Comparison of ENCODE assay signal across 9 mouse cellular contexts in genomic region chr6:113691084-113691462, GRCm38 (mm10). TPM values are rescaled to one million over a fixed set of nuclear protein-coding genes. Genes with fewer than 3 reads are reported as not detected.
A peak's percentile ranks its signal among the peaks of the same experiment; 100 is the strongest.
DNase-seq lines count a peak whose midpoint lies in the region; ATAC-seq and TF ChIP-seq lines count a peak whose summit lies in the region.
"Had no signal": no experiment of that assay in that cellular context is flagged by ENCODE, and none has a peak within 500 bp of the region (broad histone marks: within the 10 kb centered on the region; RNA-seq: fewer than 3 reads in every experiment).

No protein-coding gene starts in this region.

- no peak for DNase-seq in heart, postnatal 14 days
- no peak for DNase-seq in thymus, adult 2 months
- DNase-seq in thymus, postnatal 0 days (ENCODE audit: low spot score), result no peak
- no peak for DNase-seq in urinary bladder, postnatal 10 days (ENCODE audit: low spot score)
- no peak for DNase-seq in left cerebral cortex, adult 2 months (ENCODE audit: extremely low spot score in 1 of 2, low spot score in 2 of 2)
- DNase-seq in MN1 (ENCODE audit: low spot score), result no peak
- DNase-seq: cerebellum, postnatal 14 days had no signal

- peak; percentile 19 for ATAC-seq in heart, embryonic 12.5 days (ENCODE audit: insufficient number of reproducible peaks, low FRiP score)
- ATAC-seq in liver, embryonic 15.5 days (ENCODE audit: insufficient read depth), result no peak

- 56% methylated on average over 4 of the region's 4 CpGs for WGBS in heart, embryonic 12.5 days
- WGBS in thymus, adult 2 months, result 82% methylated on average over 4 of the region's 4 CpGs
- 28% methylated on average over 4 of the region's 4 CpGs for WGBS in liver, embryonic 15.5 days (ENCODE audit: insufficient replicate concordance)

- no peaks in the 10 kb centered on the region for H3K9me3 ChIP-seq in heart, embryonic 12.5 days (replicated peaks)
- no peaks in the 10 kb centered on the region for H3K9me3 ChIP-seq in liver, embryonic 15.5 days (replicated peaks)

- peak overlapping the region; percentile 87 for H3K27ac ChIP-seq in heart, embryonic 12.5 days (ENCODE audit: poor library complexity, severe bottlenecking)
- 0 out of 2 replicates have a peak overlapping the region, but pooled peaks have one; percentile 24 for H3K27ac ChIP-seq in thymus, adult 2 months (ENCODE audit: control insufficient read depth, insufficient read depth, low read length)
- H3K27ac ChIP-seq in liver, embryonic 15.5 days (replicated peaks), result peak overlapping the region; percentile 97
- H3K27ac ChIP-seq in left cerebral cortex, adult 2 months, result no peak overlapping the region

- H3K4me2 ChIP-seq in heart, embryonic 12.5 days, result peak overlapping the region; percentile 58
- peak overlapping the region; percentile 71 for H3K4me2 ChIP-seq in liver, embryonic 15.5 days

- H3K4me1 ChIP-seq in heart, embryonic 12.5 days (replicated peaks), result peaks cover 64% of the 10 kb centered on the region
- peaks cover 11% of the 10 kb centered on the region for H3K4me1 ChIP-seq in thymus, adult 2 months (replicated peaks; ENCODE audit: control insufficient read depth, insufficient read depth, low read length)
- H3K4me1 ChIP-seq in liver, embryonic 15.5 days (replicated peaks), result peaks cover 71% of the 10 kb centered on the region

- TF ChIP-seq CTCF in thymus, adult 2 months (IDR thresholded peaks at IDR 0.05; ENCODE audit: borderline replicate concordance, control insufficient read depth, extremely low read depth, insufficient read depth, low read length, poor library complexity), result no peak
- no peak for TF ChIP-seq CTCF in left cerebral cortex, adult 2 months (IDR thresholded peaks at IDR 0.05)

- TF ChIP-seq POLR2A in thymus, adult 2 months (IDR thresholded peaks at IDR 0.05; ENCODE audit: control insufficient read depth, extremely low read depth, insufficient read depth, low read length, poor library complexity), result no peak

- peak overlapping the region; percentile 34 for H3K9ac ChIP-seq in heart, embryonic 12.5 days
- peak overlapping the region; percentile 63 for H3K9ac ChIP-seq in liver, embryonic 15.5 days

- H3K36me3 ChIP-seq in heart, embryonic 12.5 days, result peaks cover 13% of the 10 kb centered on the region
- no peaks in the 10 kb centered on the region for H3K36me3 ChIP-seq in thymus, adult 2 months (ENCODE audit: control insufficient read depth, insufficient read depth, low read length)
- H3K36me3 ChIP-seq in liver, embryonic 15.5 days (replicated peaks), result peaks cover 46% of the 10 kb centered on the region

- intact Hi-C loops in heart, postnatal 14 days (cut with DNase I), result no loop called here
- intact Hi-C loops in left cerebral cortex, adult 2 months (cut with DNase I), result loop anchor here (10.0 kb wide), 1 partner anchor 246 kb away; the partner anchor contains the start of gene Jagn1

- H3K4me3 ChIP-seq in heart, embryonic 12.5 days, result peak overlapping the region; percentile 28
- no peak overlapping the region for H3K4me3 ChIP-seq in thymus, adult 2 months (ENCODE audit: control insufficient read depth, insufficient read depth, low read length)
- peak overlapping the region; percentile 64 for H3K4me3 ChIP-seq in liver, embryonic 15.5 days (replicated peaks)
- no peak overlapping the region for H3K4me3 ChIP-seq in left cerebral cortex, adult 2 months

- no peaks in the 10 kb centered on the region for H3K27me3 ChIP-seq in heart, embryonic 12.5 days (replicated peaks)
- no peaks in the 10 kb centered on the region for H3K27me3 ChIP-seq in thymus, adult 2 months (ENCODE audit: control insufficient read depth, insufficient read depth, low read length)
- no peaks in the 10 kb centered on the region for H3K27me3 ChIP-seq in liver, embryonic 15.5 days

RNA-seq across cellular contexts. Expression of gene Tatdn2, which starts 5.8 kb away (rescaled TPM):
- 0.87 and 1.1 TPM in 2 replicates for polyA plus RNA-seq in heart, embryonic 12.5 days (2016; fragmentation: Nextera tagmentation; extraction: Ambion mirVana)
- total RNA-seq in heart, postnatal 14 days (2021), result 10 to 100 TPM; 60.0 to 63.2 TPM
- polyA plus RNA-seq in thymus, adult 2 months (2012; rRNA removed), result 35.2 and 35.7 TPM in 2 replicates
- polyA plus RNA-seq in thymus, postnatal 0 days (2015; fragmentation: Nextera tagmentation; extraction: Ambion mirVana), result 1.5 and 1.7 TPM in 2 replicates
- polyA plus RNA-seq in liver, embryonic 15.5 days (2015; fragmentation: Nextera tagmentation; extraction: Ambion mirVana), result 0.77 and 0.83 TPM in 2 replicates
- 10 to 100 TPM; 71.4 to 72.8 TPM for total RNA-seq in left cerebral cortex, adult 2 months (2021)

RNA-seq across cellular contexts. Expression of gene Ghrl, which starts 28.6 kb away (rescaled TPM):
- 0.46 TPM in 1 of 2 replicates, not detected in the other for polyA plus RNA-seq in heart, embryonic 12.5 days (2016; fragmentation: Nextera tagmentation; extraction: Ambion mirVana)
- total RNA-seq in heart, postnatal 14 days (2021), result under 1 TPM in 1 of 2 experiments, not detected in 1; 0.53 TPM
- polyA plus RNA-seq in thymus, adult 2 months (2012; rRNA removed), result 1.8 and 2.0 TPM in 2 replicates
- polyA plus RNA-seq in thymus, postnatal 0 days (2015; fragmentation: Nextera tagmentation; extraction: Ambion mirVana), result 0.59 and 0.81 TPM in 2 replicates
- polyA plus RNA-seq in liver, embryonic 15.5 days (2015; fragmentation: Nextera tagmentation; extraction: Ambion mirVana), result 0.17 TPM in 1 of 2 replicates, not detected in the other
- total RNA-seq in left cerebral cortex, adult 2 months (2021), result under 1 TPM in 1 of 2 experiments, not detected in 1; 0.98 TPM

RNA-seq across cellular contexts. Expression of gene Sec13, which starts 49.5 kb away (rescaled TPM):
- polyA plus RNA-seq in heart, embryonic 12.5 days (2016; fragmentation: Nextera tagmentation; extraction: Ambion mirVana), result 208 and 211 TPM in 2 replicates
- 10 to 100 TPM; 74.7 to 79.9 TPM for total RNA-seq in heart, postnatal 14 days (2021)
- 163 and 167 TPM in 2 replicates for polyA plus RNA-seq in thymus, adult 2 months (2012; rRNA removed)
- 223 and 234 TPM in 2 replicates for polyA plus RNA-seq in thymus, postnatal 0 days (2015; fragmentation: Nextera tagmentation; extraction: Ambion mirVana)
- polyA plus RNA-seq in liver, embryonic 15.5 days (2015; fragmentation: Nextera tagmentation; extraction: Ambion mirVana), result 117 TPM in 2 replicates
- 10 to 100 TPM; 67.5 to 67.8 TPM for total RNA-seq in left cerebral cortex, adult 2 months (2021)

RNA-seq across cellular contexts. Expression of gene Irak2, which starts 52.8 kb away (rescaled TPM):
- polyA plus RNA-seq in heart, embryonic 12.5 days (2016; fragmentation: Nextera tagmentation; extraction: Ambion mirVana), result 7.0 and 7.9 TPM in 2 replicates
- total RNA-seq in heart, postnatal 14 days (2021), result 10 to 100 TPM; 12.3 to 14.1 TPM
- polyA plus RNA-seq in thymus, adult 2 months (2012; rRNA removed), result 16.5 and 17.8 TPM in 2 replicates
- 2.2 and 2.7 TPM in 2 replicates for polyA plus RNA-seq in thymus, postnatal 0 days (2015; fragmentation: Nextera tagmentation; extraction: Ambion mirVana)
- 11.9 and 13.5 TPM in 2 replicates for polyA plus RNA-seq in liver, embryonic 15.5 days (2015; fragmentation: Nextera tagmentation; extraction: Ambion mirVana)
- 10 to 100 TPM; 21.6 to 25.6 TPM for total RNA-seq in left cerebral cortex, adult 2 months (2021)

Comparison
In these comparisons a context has a peak if more than half of its experiments do, and no peak if none do; other contexts are left out.
1. RNA of gene Tatdn2, which starts 5.8 kb away (polyA plus RNA-seq): 35.2 to 35.7 TPM in thymus, adult 2 months; 1.5 to 1.7 TPM in thymus, postnatal 0 days, 0.87 to 1.1 TPM in heart, embryonic 12.5 days and 0.77 to 0.83 TPM in liver, embryonic 15.5 days; every median in the first group is over 10 times any median in the second.
2. H3K4me3 ChIP-seq: peak in heart, embryonic 12.5 days (single experiment) and liver, embryonic 15.5 days (single experiment); none in thymus, adult 2 months (single experiment) and left cerebral cortex, adult 2 months (single experiment).